23 mouse cellular contexts compared by ENCODE assay signal in genomic region chr14:30579882-30580281, GRCm38 (mm10). TPM values are rescaled to one million over a fixed set of nuclear protein-coding genes. Genes with fewer than 3 reads are reported as not detected.
A peak's percentile ranks its signal among the peaks of the same experiment; 100 is the strongest.
DNase-seq lines count a peak whose midpoint lies in the region; ATAC-seq and TF ChIP-seq lines count a peak whose summit lies in the region.
"Had no signal": no experiment of that assay in that cellular context is flagged by ENCODE, and none has a peak within 500 bp of the region (broad histone marks: within the 10 kb centered on the region; RNA-seq: fewer than 3 reads in every experiment).

No protein-coding gene starts in this region.

- H3K27ac ChIP-seq in spleen, adult 2 months (ENCODE audit: insufficient read depth, low read length) = peak overlapping the region; percentile 24; the same call in 1 of the 2 replicates
- H3K27ac ChIP-seq in forebrain, embryonic 12.5 days = no peak overlapping the region
- H3K27ac ChIP-seq: embryonic facial prominence, embryonic 12.5 days; heart, embryonic 10.5 days; hindbrain, embryonic 14.5 days; midbrain, embryonic 13.5 days had no signal

- H3K4me1 ChIP-seq in spleen, adult 2 months (ENCODE audit: control insufficient read depth, insufficient read depth, insufficient read length) = peaks cover 8% of the 10 kb centered on the region; the same call in 1 of the 2 replicates
- H3K4me1 ChIP-seq in forebrain, embryonic 12.5 days = peaks cover 14% of the 10 kb centered on the region

- 15% methylated on average over 5 of the region's 5 CpGs for WGBS in spleen, adult 2 months
- WGBS in forebrain, embryonic 12.5 days = 40% methylated on average over 5 of the region's 5 CpGs

- no peak for ATAC-seq in CD4-positive, CD25-positive, alpha-beta regulatory T cell, adult 4 months
- ATAC-seq in common myeloid progenitor, adult 5-6 weeks (replicated peaks; ENCODE audit: low read depth, poor library complexity, severe bottlenecking) = peak; percentile 40
- no peak for ATAC-seq in forebrain, embryonic 12.5 days (ENCODE audit: low FRiP score)
- ATAC-seq: forebrain, embryonic 16.5 days; midbrain, embryonic 13.5 days had no signal

- no peaks in the 10 kb centered on the region for H3K27me3 ChIP-seq in spleen, adult 2 months (ENCODE audit: control insufficient read depth, insufficient read depth, low read length)
- no peaks in the 10 kb centered on the region for H3K27me3 ChIP-seq in forebrain, embryonic 12.5 days
- H3K27me3 ChIP-seq: embryonic facial prominence, embryonic 12.5 days; midbrain, embryonic 13.5 days had no signal

- H3K4me3 ChIP-seq in spleen, adult 2 months (ENCODE audit: extremely low read depth, insufficient read depth, insufficient read length) = no peak overlapping the region
- H3K4me3 ChIP-seq in forebrain, embryonic 12.5 days (replicated peaks) = no peak overlapping the region
- H3K4me3 ChIP-seq: embryonic facial prominence, embryonic 12.5 days; heart, embryonic 10.5 days; midbrain, embryonic 13.5 days; myocyte had no signal

- H3K9me3 ChIP-seq in forebrain, embryonic 12.5 days = no peaks in the 10 kb centered on the region
- H3K9me3 ChIP-seq: embryonic facial prominence, embryonic 12.5 days; heart, embryonic 10.5 days; midbrain, embryonic 13.5 days had no signal

- H3K36me3 ChIP-seq in spleen, adult 2 months (ENCODE audit: control insufficient read depth, insufficient read depth, low read length) = no peaks in the 10 kb centered on the region
- H3K36me3 ChIP-seq in forebrain, embryonic 12.5 days (replicated peaks) = peaks cover 17% of the 10 kb centered on the region

- TF ChIP-seq CTCF in spleen, adult 2 months (IDR thresholded peaks at IDR 0.05; ENCODE audit: extremely low read depth, insufficient read depth, insufficient read length, insufficient replicate concordance) = no peak

- H3K9ac ChIP-seq in forebrain, embryonic 12.5 days = no peak overlapping the region
- H3K9ac ChIP-seq: embryonic facial prominence, embryonic 12.5 days; hindbrain, embryonic 14.5 days; liver, postnatal 0 days; midbrain, embryonic 13.5 days had no signal

- TF ChIP-seq POLR2A in spleen, adult 2 months (IDR thresholded peaks at IDR 0.05; ENCODE audit: low read depth, low read length) = no peak

- peak; percentile 32 for DNase-seq in CD4-positive, CD25-positive, alpha-beta regulatory T cell, adult 2 months (ENCODE audit: low read depth, low spot score)
- DNase-seq in spleen, adult 2 months (ENCODE audit: low read depth in 1 of 2, low spot score in 2 of 2) = no peak
- DNase-seq in spleen, postnatal 10 days (ENCODE audit: low spot score in 2 of 2) = no peak
- DNase-seq in naive thymus-derived CD4-positive, alpha-beta T cell, adult 2 months (ENCODE audit: low read depth) = peak; percentile 17
- no peak for DNase-seq in T-cell, adult 2 months (ENCODE audit: low spot score)
- DNase-seq: adrenal gland, adult 8-10 months; cerebellum, adult 8-10 months; heart, postnatal 10 days; kidney, adult 18-20 months; liver; liver, postnatal 0 days; lung, postnatal 14 days; right cerebral cortex, postnatal 4 days; thymus, postnatal 4 days had no signal

- no peak overlapping the region for H3K4me2 ChIP-seq in forebrain, embryonic 12.5 days
- H3K4me2 ChIP-seq: embryonic facial prominence, embryonic 12.5 days; hindbrain, embryonic 14.5 days; midbrain, embryonic 13.5 days had no signal

RNA-seq across cellular contexts. Expression of gene Tkt, which starts 31.7 kb away (rescaled TPM):
- polyA plus RNA-seq in CD4-positive, CD25-positive, alpha-beta regulatory T cell, adult 4 months (2017; shearing (Covaris generic)) = 100 to 1,000 TPM; 231 to 349 TPM
- 149 and 160 TPM in 2 replicates for polyA plus RNA-seq in spleen, adult 2 months (2012; rRNA removed)
- total RNA-seq in common myeloid progenitor, adult 5-6 weeks (2017) = 450 and 458 TPM in 2 replicates
- polyA plus RNA-seq in forebrain, embryonic 12.5 days (2016; fragmentation: Nextera tagmentation; extraction: Ambion mirVana) = 273 and 274 TPM in 2 replicates

RNA-seq across cellular contexts. Expression of gene Prkcd, which starts 46.1 kb away (rescaled TPM):
- polyA plus RNA-seq in CD4-positive, CD25-positive, alpha-beta regulatory T cell, adult 4 months (2017; shearing (Covaris generic)) = 10 to 100 TPM; 32.5 to 37.2 TPM
- 187 and 226 TPM in 2 replicates for polyA plus RNA-seq in spleen, adult 2 months (2012; rRNA removed)
- 80.4 and 81.1 TPM in 2 replicates for total RNA-seq in common myeloid progenitor, adult 5-6 weeks (2017)
- 25.8 and 29.0 TPM in 2 replicates for polyA plus RNA-seq in forebrain, embryonic 12.5 days (2016; fragmentation: Nextera tagmentation; extraction: Ambion mirVana)

Comparison
In these comparisons a context has a peak if more than half of its experiments do, and no peak if none do; other contexts are left out.
1. DNase-seq: peak in CD4-positive, CD25-positive, alpha-beta regulatory T cell, adult 2 months (single experiment) and naive thymus-derived CD4-positive, alpha-beta T cell, adult 2 months (single experiment); none in spleen, adult 2 months (0 of 2), spleen, postnatal 10 days (0 of 2) and T-cell, adult 2 months (single experiment).